Mouse (Mus musculus) cerebellum, adult 2 months (tissue): ENCODE measurements around the gene Agrp.
"Not testable (repeated sequence)": the region's sequence is repeated elsewhere in the genome, so short reads cannot be mapped to it uniquely, and the experiment has no call there.

ENCODE experiments used
- CTCF ChIP-seq: fragments of 200-500 bp; IDR thresholded peaks from 2 replicates; pipeline ENCODE4 v1.5.1; 2011; ENCODE audit warnings: low read depth, mild to moderate bottlenecking, control low read depth, low read length, moderate library complexity, borderline replicate concordance; ENCODE audit not compliant: insufficient read depth
- POLR2A ChIP-seq: fragments of 200-500 bp; IDR thresholded peaks from 2 replicates; pipeline ENCODE4 v1.6.1; 2011; ENCODE audit warnings: low read length, control low read depth, borderline replicate concordance; ENCODE audit not compliant: insufficient read depth

GRCm38 (mm10) chr8:105564573-105565229, 72.5 kb downstream of the Agrp start:
- not testable (repeated sequence) for TF ChIP-seq CTCF, POLR2A
